Mouse (Mus musculus) hindbrain, embryonic 16.5 days (tissue): ENCODE results near the gene Prkar1b. TPM values are rescaled to one million over a fixed set of nuclear protein-coding genes. Genes with fewer than 3 reads are reported as not detected.

Experiments used
- ATAC-seq: fragments of 200-750 bp; cut with Nextera tagmentation; 2 replicates; pipeline ENCODE4 v1.8.0; 2017; ENCODE audit warnings: moderate TSS enrichment, moderate library complexity
- H3K27ac ChIP-seq: fragments of 300-500 bp; sonication (generic); 2 replicates; pipeline ENCODE4 v1.5.1; 2014; ENCODE audit warnings: low read depth, mild to moderate bottlenecking, control low read depth, low read length, moderate library complexity
- H3K27me3 ChIP-seq: fragments of 300-500 bp; sonication (generic); replicated peaks from 2 replicates; pipeline ENCODE4 v1.6.1; 2014; ENCODE audit warnings: low read length; ENCODE audit not compliant: control insufficient read depth, insufficient read depth
- H3K36me3 ChIP-seq: fragments of 300-500 bp; sonication (generic); 2 replicates; pipeline ENCODE4 v1.6.1; 2014; ENCODE audit warnings: mild to moderate bottlenecking, low read length, moderate library complexity, mixed read lengths; ENCODE audit not compliant: control insufficient read depth, insufficient read depth
- H3K4me1 ChIP-seq: fragments of 300-500 bp; sonication (generic); 2 replicates; pipeline ENCODE4 v1.6.1; 2014; ENCODE audit warnings: low read depth, low read length; ENCODE audit not compliant: control insufficient read depth, insufficient read depth
- H3K4me2 ChIP-seq: fragments of 300-500 bp; sonication (generic); 2 replicates; pipeline ENCODE4 v1.6.1; 2014; ENCODE audit warnings: mild to moderate bottlenecking, low read length, control low read depth, moderate library complexity
- H3K4me3 ChIP-seq: fragments of 300-500 bp; sonication (generic); 2 replicates; pipeline ENCODE4 v1.5.1; 2014; ENCODE audit warnings: mild to moderate bottlenecking, low read length, control low read depth, moderate library complexity
- H3K9ac ChIP-seq: fragments of 300-500 bp; sonication (generic); 2 replicates; pipeline ENCODE4 v1.6.1; 2014; ENCODE audit warnings: low read depth, mild to moderate bottlenecking, control low read depth, low read length, moderate library complexity
- H3K9me3 ChIP-seq: fragments of 300-500 bp; sonication (generic); 2 replicates; pipeline ENCODE4 v1.6.1; 2014; ENCODE audit warnings: mild to moderate bottlenecking, low read length, moderate library complexity; ENCODE audit not compliant: control insufficient read depth
- WGBS: fragments of 180-500 bp; shearing (Covaris S2); extraction: QIAGEN DNeasy Blood & Tissue Kit; methylation state at CpG from one replicate; pipeline ENCODE4 v1.1.7; 2014; 5-methylcytosine and 5-hydroxymethylcytosine counted together
- polyA plus RNA-seq: library from polyadenylated mRNA; unstranded; fragments of >200 nt; fragmentation: Nextera tagmentation; extraction: Ambion mirVana; gene quantifications from 2 replicates; pipeline ENCODE4 v1.2.1, GENCODE M21; 2015

Prkar1b gene
- polyA plus RNA-seq, 1 experiment from 2014 or later = 332 TPM

DNA sequence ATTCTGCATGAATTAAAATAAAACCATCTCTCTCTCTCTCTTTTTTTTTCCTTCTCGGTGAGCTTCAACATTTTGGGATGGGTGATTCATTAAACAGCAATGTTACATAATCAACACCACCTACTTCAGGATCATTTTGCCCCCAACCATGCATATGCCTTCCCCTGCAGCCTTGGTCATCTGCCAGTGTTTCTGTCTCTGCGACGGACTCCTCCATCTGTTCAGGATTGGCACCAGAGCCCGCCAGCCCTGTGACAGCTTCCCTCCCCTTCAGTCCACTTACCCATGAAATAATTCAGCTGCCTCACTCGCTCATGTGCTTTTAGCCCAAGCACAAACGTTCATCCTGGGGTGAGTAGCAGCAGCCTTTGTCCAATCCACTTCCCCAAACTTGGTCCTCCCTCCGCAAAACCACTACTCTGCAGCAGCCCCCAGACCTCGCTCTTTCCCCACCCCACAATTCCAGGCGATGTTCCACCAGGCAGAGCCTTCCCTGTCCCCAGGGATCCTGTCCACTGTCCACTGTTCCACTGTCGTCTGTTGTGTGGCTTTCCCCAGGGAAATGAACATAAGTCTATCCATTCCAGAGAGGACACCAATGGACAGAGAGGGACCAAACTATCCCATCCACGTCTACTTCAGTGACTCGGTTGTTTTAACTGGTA, 11.4 kb downstream of the Prkar1b start:
- Histone ChIP-seq H3K36me3 (no peaks in the 10 kb centered on the region), H3K4me1 (peaks cover 3% of the 10 kb centered on the region), H3K9ac (peak overlapping the region; percentile 43; the same call in 1 of the 2 replicates), H3K27me3 (no peaks in the 10 kb centered on the region), H3K4me2 (no peak overlapping the region), H3K9me3 (no peaks in the 10 kb centered on the region), H3K4me3 (no peak overlapping the region), H3K27ac (peak overlapping the region; percentile 66; the same call in 1 of the 2 replicates)
- 54% methylated on average over 12 of the region's 12 CpGs for WGBS
- ATAC-seq = peak; percentile 78

DNA sequence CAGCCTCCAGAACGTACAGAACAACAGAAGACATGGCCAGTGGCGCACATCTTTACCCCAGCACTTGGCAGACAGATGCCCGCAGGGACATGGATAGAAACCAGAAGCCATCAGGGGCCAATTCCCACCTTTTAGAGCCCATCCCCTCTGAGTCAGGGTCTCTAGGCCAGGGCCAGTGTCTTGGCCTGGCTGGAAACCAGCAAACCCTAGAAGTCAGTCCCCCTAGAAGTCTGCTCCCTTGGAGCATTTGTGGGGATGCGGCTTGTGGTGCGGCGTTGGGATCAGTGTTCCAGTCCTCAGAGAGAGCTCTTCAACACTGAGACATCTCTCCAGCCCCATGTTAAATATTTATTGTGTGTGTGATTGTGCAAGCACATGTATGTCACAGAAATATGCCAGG, 12.6 kb downstream of the Prkar1b start:
- H3K36me3 ChIP-seq = no peaks in the 10 kb centered on the region
- 86% methylated on average over 6 of the region's 6 CpGs for WGBS
- ATAC-seq = no peak
- H3K4me3 ChIP-seq = no peak overlapping the region
- H3K9ac ChIP-seq = no peak overlapping the region
- no peaks in the 10 kb centered on the region for H3K27me3 ChIP-seq
- peaks cover 3% of the 10 kb centered on the region for H3K4me1 ChIP-seq
- no peak overlapping the region for H3K4me2 ChIP-seq
- H3K27ac ChIP-seq = no peak overlapping the region
- H3K9me3 ChIP-seq = no peaks in the 10 kb centered on the region

DNA sequence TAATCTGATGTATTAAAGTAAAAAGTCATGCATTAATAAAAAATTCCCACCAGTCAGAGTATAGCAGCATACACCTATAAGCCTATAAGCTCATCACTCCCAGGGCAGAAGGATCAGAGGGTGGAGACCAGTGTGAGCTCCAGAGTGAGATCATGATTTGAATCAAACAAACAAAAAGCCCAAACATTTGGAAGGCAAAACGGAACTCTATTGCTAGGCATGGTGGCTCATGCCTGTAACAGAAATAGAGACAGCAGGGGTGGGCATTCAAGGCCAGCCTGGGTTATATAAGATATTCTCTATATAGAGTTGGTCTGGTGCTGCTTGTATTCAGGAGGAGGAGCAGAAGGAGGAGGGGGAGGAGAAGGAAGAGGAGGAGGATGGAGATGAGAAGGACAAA, 13.5 kb downstream of the Prkar1b start:
- no peak for ATAC-seq
- no peaks in the 10 kb centered on the region for H3K9me3 ChIP-seq
- no peaks in the 10 kb centered on the region for H3K36me3 ChIP-seq
- 62% methylated on average over 1 of the region's 1 CpGs for WGBS
- H3K4me2 ChIP-seq = no peak overlapping the region
- no peaks in the 10 kb centered on the region for H3K27me3 ChIP-seq
- H3K27ac ChIP-seq = no peak overlapping the region
- H3K9ac ChIP-seq = no peak overlapping the region
- no peak overlapping the region for H3K4me3 ChIP-seq
- H3K4me1 ChIP-seq = peaks cover 3% of the 10 kb centered on the region

DNA sequence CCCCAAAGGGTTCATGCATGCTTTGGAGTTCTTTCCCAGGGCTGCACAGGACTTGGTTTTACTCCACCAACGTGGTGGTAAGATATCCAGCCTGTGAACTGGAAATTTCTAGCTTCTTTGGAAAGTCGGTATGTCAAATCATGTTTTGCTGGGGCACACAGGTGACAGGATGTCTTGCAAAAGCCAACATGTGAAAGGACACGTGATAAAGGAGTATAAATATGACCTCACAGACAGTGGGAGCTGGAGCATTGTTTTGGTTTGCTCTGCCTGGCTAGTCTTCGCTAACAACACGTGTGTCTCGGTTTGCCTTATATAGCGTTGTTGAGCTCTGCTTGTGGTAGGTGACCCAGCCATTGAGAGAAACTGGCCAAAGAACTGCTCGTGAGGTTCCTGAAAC, 15.3 kb downstream of the Prkar1b start:
- no peak overlapping the region for H3K4me2 ChIP-seq
- H3K4me1 ChIP-seq = peaks cover 7% of the 10 kb centered on the region
- no peak overlapping the region for H3K4me3 ChIP-seq
- no peaks in the 10 kb centered on the region for H3K36me3 ChIP-seq
- H3K27ac ChIP-seq = no peak overlapping the region
- WGBS = 83% methylated on average over 8 of the region's 8 CpGs
- no peaks in the 10 kb centered on the region for H3K27me3 ChIP-seq
- H3K9me3 ChIP-seq = no peaks in the 10 kb centered on the region
- no peak for ATAC-seq
- no peak overlapping the region for H3K9ac ChIP-seq

DNA sequence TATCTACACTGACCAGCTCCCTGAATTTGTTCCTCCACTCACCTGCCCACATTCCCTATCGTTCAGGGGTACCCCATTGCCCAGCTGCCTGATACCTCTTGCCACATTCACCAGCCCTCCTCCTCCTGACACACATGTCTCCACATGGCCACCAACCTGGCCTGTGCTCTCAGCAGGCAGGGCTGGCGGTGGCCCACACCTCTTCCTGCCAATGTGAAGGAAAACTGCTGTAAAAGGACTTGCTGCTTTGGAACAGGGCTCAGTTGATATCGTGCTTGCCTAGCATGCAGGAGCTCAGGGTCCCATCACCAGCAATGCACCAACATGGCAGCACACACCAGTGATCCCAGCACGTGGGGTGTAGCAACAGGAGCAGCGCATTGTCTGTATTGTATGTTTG, 19.4 kb downstream of the Prkar1b start:
- Histone ChIP-seq H3K4me3 (no peak overlapping the region), H3K9me3 (no peaks in the 10 kb centered on the region), H3K36me3 (peaks cover 7% of the 10 kb centered on the region; the same call in 1 of the 2 replicates), H3K4me2 (peak overlapping the region; percentile 84), H3K9ac (peak overlapping the region; percentile 85), H3K4me1 (peaks cover 11% of the 10 kb centered on the region), H3K27me3 (no peaks in the 10 kb centered on the region), H3K27ac (peak overlapping the region; percentile 92)
- WGBS = 75% methylated on average over 5 of the region's 5 CpGs
- ATAC-seq = no peak

DNA sequence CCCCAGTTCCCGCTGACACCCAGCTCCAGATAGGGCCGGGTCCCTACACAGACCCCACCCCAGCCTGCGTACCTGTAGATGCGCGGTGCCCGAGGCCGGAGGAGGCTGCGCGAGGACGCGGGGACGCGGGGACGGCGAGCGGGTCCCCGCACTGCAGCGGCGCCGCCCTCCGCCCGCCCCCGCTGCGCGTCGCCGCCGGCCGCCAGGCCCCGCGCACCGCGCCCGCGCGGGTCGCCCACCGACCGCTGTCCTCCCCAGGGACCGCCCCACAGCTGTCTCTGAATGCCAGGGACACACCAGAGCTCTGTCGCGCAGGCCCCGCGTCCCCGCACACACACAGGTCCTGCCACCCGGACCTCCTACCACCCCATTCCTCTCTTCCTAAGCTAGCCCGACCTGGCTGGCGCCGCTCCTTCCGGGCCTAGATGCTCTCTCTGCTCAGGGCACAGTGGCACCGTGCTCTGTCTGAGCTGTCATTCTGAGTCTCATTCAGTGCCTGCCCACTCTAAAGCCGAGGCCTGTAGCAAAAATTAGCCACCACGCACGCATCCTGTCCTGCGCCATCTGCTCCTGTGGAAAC, 20.1 kb downstream of the Prkar1b start:
- Histone ChIP-seq H3K4me2 (peak overlapping the region; percentile 84), H3K36me3 (peaks cover 10% of the 10 kb centered on the region; the same call in 1 of the 2 replicates), H3K27ac (peak overlapping the region; percentile 92), H3K9ac (peak overlapping the region; percentile 85), H3K27me3 (no peaks in the 10 kb centered on the region), H3K4me3 (peak overlapping the region; percentile 59), H3K9me3 (no peaks in the 10 kb centered on the region), H3K4me1 (peaks cover 11% of the 10 kb centered on the region)
- ATAC-seq = peak; percentile 89
- WGBS = 4% methylated on average over 33 of the region's 55 CpGs

DNA sequence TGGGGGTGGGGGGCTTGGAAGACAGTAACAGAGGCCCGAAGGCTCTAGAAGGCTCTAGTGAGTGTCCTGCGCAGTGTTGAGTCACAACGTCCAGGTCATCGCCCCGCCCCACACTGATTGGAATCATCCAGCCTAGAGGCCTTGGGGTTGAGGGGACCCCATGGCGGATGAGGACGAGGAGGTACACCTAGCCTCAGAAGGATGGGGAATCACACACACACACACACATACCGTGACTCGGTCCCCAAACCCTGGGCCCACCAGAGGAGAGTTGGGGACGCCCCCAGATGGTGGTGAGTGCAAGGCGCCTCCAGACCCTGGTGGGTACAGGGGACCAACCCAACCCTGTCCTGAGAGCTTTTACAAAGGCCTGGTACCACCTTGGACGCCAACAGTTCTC, 20.7 kb downstream of the Prkar1b start:
- peak overlapping the region; percentile 85 for H3K9ac ChIP-seq
- H3K9me3 ChIP-seq = no peaks in the 10 kb centered on the region
- 7% methylated on average over 11 of the region's 12 CpGs for whole genome bisulfite sequencing
- peaks cover 11% of the 10 kb centered on the region for H3K4me1 ChIP-seq
- no peaks in the 10 kb centered on the region for H3K27me3 ChIP-seq
- H3K4me3 ChIP-seq = peak overlapping the region; percentile 59
- peaks cover 10% of the 10 kb centered on the region; the same call in 1 of the 2 replicates for H3K36me3 ChIP-seq
- peak overlapping the region; percentile 84 for H3K4me2 ChIP-seq
- peak overlapping the region; percentile 92 for H3K27ac ChIP-seq
- peak; percentile 71 for ATAC-seq

DNA sequence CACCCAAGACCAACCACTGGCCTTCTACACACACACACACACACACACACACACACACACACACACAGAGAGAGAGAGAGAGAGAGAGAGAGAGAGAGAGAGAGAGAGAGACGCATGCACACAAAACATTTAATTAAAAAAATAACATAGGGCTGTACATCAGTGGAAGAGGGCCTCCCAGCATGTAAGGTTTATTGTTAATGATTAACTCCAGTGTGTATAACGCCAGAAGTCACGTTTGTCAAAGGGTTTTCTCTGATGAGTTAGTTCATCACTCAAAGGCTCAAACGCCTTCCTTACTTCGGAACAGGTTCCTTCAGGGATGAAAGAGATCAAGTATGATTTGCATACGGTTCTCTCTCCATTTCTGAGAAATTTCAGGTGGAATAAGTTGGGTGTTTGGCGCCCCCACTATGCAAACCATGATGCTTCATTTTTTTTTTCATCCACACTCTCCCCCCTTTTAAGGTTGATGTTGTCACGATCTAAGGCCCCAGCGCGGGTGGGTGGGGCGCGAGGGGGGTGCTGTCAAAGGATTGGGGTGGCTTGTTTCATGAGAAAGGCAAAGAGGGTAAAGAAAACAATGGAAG, 21.2 kb downstream of the Prkar1b start:
- Histone ChIP-seq H3K27me3 (no peaks in the 10 kb centered on the region), H3K4me3 (peak overlapping the region; percentile 59), H3K4me1 (peaks cover 11% of the 10 kb centered on the region), H3K36me3 (peaks cover 10% of the 10 kb centered on the region; the same call in 1 of the 2 replicates), H3K9me3 (no peaks in the 10 kb centered on the region), H3K4me2 (peak overlapping the region; percentile 84), H3K27ac (peak overlapping the region; percentile 92), H3K9ac (peak overlapping the region; percentile 85)
- WGBS = 26% methylated on average over 12 of the region's 12 CpGs
- no peak for ATAC-seq

DNA sequence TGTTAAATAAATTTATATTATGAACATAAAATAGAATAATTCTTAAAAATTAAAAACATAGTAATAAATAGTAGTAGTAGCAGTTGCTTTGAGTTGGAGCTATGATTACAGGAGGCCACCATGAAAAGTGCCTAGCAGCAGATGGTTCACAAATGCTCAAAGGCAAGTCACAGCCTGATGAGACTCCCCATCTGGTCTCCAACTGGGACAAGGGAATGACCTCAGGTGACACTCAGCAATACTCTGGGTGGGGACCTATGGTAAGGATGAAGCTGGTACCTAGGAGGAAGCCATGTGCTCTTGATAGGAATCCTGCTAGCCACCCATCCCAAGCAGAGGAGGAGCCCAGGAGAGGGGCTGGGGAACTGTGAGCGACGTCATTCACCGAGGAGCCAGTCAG, 24.1 kb downstream of the Prkar1b start:
- peaks cover 11% of the 10 kb centered on the region for H3K4me1 ChIP-seq

More for the DNA sequence above, 24.1 kb downstream of the Prkar1b start:
- no peak for ATAC-seq
- Histone ChIP-seq H3K9ac (no peak overlapping the region), H3K4me2 (no peak overlapping the region), H3K36me3 (peaks cover 17% of the 10 kb centered on the region), H3K27me3 (no peaks in the 10 kb centered on the region), H3K27ac (no peak overlapping the region), H3K9me3 (no peaks in the 10 kb centered on the region), H3K4me3 (no peak overlapping the region)
- WGBS = 82% methylated on average over 3 of the region's 3 CpGs
